Comparison of ENCODE assay signal across 13 mouse cellular contexts in genomic region chr9:53218181-53218580, GRCm38 (mm10). TPM values are rescaled to one million over a fixed set of nuclear protein-coding genes. Genes with fewer than 3 reads are reported as not detected.
DNase-seq lines count a peak whose midpoint lies in the region; ATAC-seq and TF ChIP-seq lines count a peak whose summit lies in the region.
"Had no signal": no experiment of that assay in that cellular context is flagged by ENCODE, and none has a peak within 500 bp of the region (broad histone marks: within the 10 kb centered on the region; RNA-seq: fewer than 3 reads in every experiment).

No protein-coding gene starts in this region.

- no peak for ATAC-seq in forebrain, embryonic 14.5 days
- no peak for ATAC-seq in forebrain, embryonic 16.5 days
- ATAC-seq in granulocyte monocyte progenitor cell, adult 5-6 weeks (replicated peaks; ENCODE audit: poor library complexity, severe bottlenecking): no peak

- no peak overlapping the region for H3K9ac ChIP-seq in forebrain, embryonic 14.5 days (ENCODE audit: low read length)
- H3K9ac ChIP-seq in forebrain, embryonic 16.5 days (replicated peaks; ENCODE audit: low read depth, low read length): no peak overlapping the region
- H3K9ac ChIP-seq: kidney, embryonic 15.5 days; lung, embryonic 15.5 days had no signal

- TF ChIP-seq CTCF in layer of hippocampus, adult 2 months (conservative IDR thresholded peaks at IDR 0.05): peak; percentile 83

- DNase-seq in forebrain, embryonic 14.5 days (ENCODE audit: low spot score): peak; percentile 73
- peak; percentile 36 to 45 for DNase-seq in layer of hippocampus, adult 2 months (ENCODE audit: low spot score in 2 of 2)
- DNase-seq in layer of hippocampus, postnatal 25 days (ENCODE audit: extremely low spot score in 1 of 2, low spot score in 1 of 2): no peak
- DNase-seq in thymus, postnatal 0 days (ENCODE audit: low spot score): peak; percentile 7
- no peak for DNase-seq in thymus, postnatal 14 days
- DNase-seq in telencephalon, adult 2 months (ENCODE audit: low read depth, low spot score): peak; percentile 72
- DNase-seq: adrenal gland, postnatal 36 days; right cerebral cortex, postnatal 4 days; thymus, adult 2 months had no signal

- H3K27ac ChIP-seq in forebrain, embryonic 14.5 days (ENCODE audit: low read depth, low read length): no peak overlapping the region
- H3K27ac ChIP-seq in forebrain, embryonic 16.5 days (ENCODE audit: low read length): no peak overlapping the region
- 0 out of 2 replicates have a peak overlapping the region, but pooled peaks have one; percentile 43 for H3K27ac ChIP-seq in layer of hippocampus, adult 2 months
- H3K27ac ChIP-seq: kidney, embryonic 15.5 days; lung, embryonic 15.5 days had no signal

- H3K4me1 ChIP-seq in forebrain, embryonic 14.5 days (ENCODE audit: control insufficient read depth, insufficient read depth, low read length): no peaks in the 10 kb centered on the region
- H3K4me1 ChIP-seq in forebrain, embryonic 16.5 days (replicated peaks; ENCODE audit: control insufficient read depth, insufficient read depth, low read length): no peaks in the 10 kb centered on the region
- H3K4me1 ChIP-seq: kidney, embryonic 15.5 days; lung, embryonic 15.5 days had no signal

- H3K4me2 ChIP-seq in forebrain, embryonic 14.5 days (ENCODE audit: low read length): no peak overlapping the region
- H3K4me2 ChIP-seq in forebrain, embryonic 16.5 days (ENCODE audit: low read length): no peak overlapping the region
- H3K4me2 ChIP-seq: kidney, embryonic 15.5 days; lung, embryonic 15.5 days had no signal

- H3K27me3 ChIP-seq in forebrain, embryonic 14.5 days (replicated peaks; ENCODE audit: control insufficient read depth, insufficient read depth, low read length): no peaks in the 10 kb centered on the region
- no peaks in the 10 kb centered on the region for H3K27me3 ChIP-seq in forebrain, embryonic 16.5 days (replicated peaks; ENCODE audit: control insufficient read depth, insufficient read depth, low read length)
- H3K27me3 ChIP-seq: kidney, embryonic 15.5 days; lung, embryonic 15.5 days had no signal

- H3K9me3 ChIP-seq in forebrain, embryonic 14.5 days (replicated peaks; ENCODE audit: control insufficient read depth, low read length): no peaks in the 10 kb centered on the region
- H3K9me3 ChIP-seq in forebrain, embryonic 16.5 days (ENCODE audit: control insufficient read depth, low read length): no peaks in the 10 kb centered on the region
- H3K9me3 ChIP-seq: kidney, embryonic 15.5 days; lung, embryonic 15.5 days had no signal

- peaks cover 11% of the 10 kb centered on the region for H3K36me3 ChIP-seq in forebrain, embryonic 14.5 days (ENCODE audit: control insufficient read depth, insufficient read depth, low read length)
- no peaks in the 10 kb centered on the region for H3K36me3 ChIP-seq in forebrain, embryonic 16.5 days (ENCODE audit: control insufficient read depth, insufficient read depth)

- WGBS in forebrain, embryonic 14.5 days: 82% methylated on average over 2 of the region's 2 CpGs
- 74% methylated on average over 2 of the region's 2 CpGs for WGBS in forebrain, embryonic 16.5 days

- H3K4me3 ChIP-seq in forebrain, embryonic 14.5 days (ENCODE audit: low read depth, low read length): no peak overlapping the region
- H3K4me3 ChIP-seq in forebrain, embryonic 16.5 days (replicated peaks; ENCODE audit: low read length): no peak overlapping the region
- H3K4me3 ChIP-seq in layer of hippocampus, adult 2 months: no peak overlapping the region
- H3K4me3 ChIP-seq: kidney, embryonic 15.5 days; lung, embryonic 15.5 days had no signal

RNA-seq across cellular contexts. Expression of gene Ddx10, which starts 29.7 kb away (rescaled TPM):
- 22.8 and 24.7 TPM in 2 replicates for polyA plus RNA-seq in forebrain, embryonic 14.5 days (2014; fragmentation: Nextera tagmentation; extraction: Ambion mirVana)
- polyA plus RNA-seq in forebrain, embryonic 16.5 days (2015; fragmentation: Nextera tagmentation; extraction: Ambion mirVana): 24.4 and 26.3 TPM in 2 replicates
- 10 to 100 TPM; 20.1 to 21.6 TPM for total RNA-seq in layer of hippocampus, adult 2 months (2021)
- 10 to 100 TPM; 19.3 to 20.0 TPM for total RNA-seq in layer of hippocampus, postnatal 25 days (2021)
- polyA plus RNA-seq in thymus, postnatal 0 days (2015; fragmentation: Nextera tagmentation; extraction: Ambion mirVana): 43.0 and 43.2 TPM in 2 replicates
- 37.1 and 37.7 TPM in 2 replicates for total RNA-seq in granulocyte monocyte progenitor cell, adult 5-6 weeks (2014; fragmentation: Nextera tagmentation)
- total RNA-seq in granulocyte monocyte progenitor cell, adult 5-6 weeks (2017): 70.1 and 77.2 TPM in 2 replicates

Comparison
In these comparisons a context has a peak if more than half of its experiments do, and no peak if none do; other contexts are left out.
1. DNase-seq: peak in forebrain, embryonic 14.5 days (single experiment), layer of hippocampus, adult 2 months (2 of 2), thymus, postnatal 0 days (single experiment) and telencephalon, adult 2 months (single experiment); none in layer of hippocampus, postnatal 25 days (0 of 2) and thymus, postnatal 14 days (single experiment).